8 mouse cellular contexts compared by ENCODE assay signal in genomic region chr3:154596488-154596933, GRCm38 (mm10). TPM values are rescaled to one million over a fixed set of nuclear protein-coding genes. Genes with fewer than 3 reads are reported as not detected.
DNase-seq lines count a peak whose midpoint lies in the region; ATAC-seq and TF ChIP-seq lines count a peak whose summit lies in the region.

Gene Cryz (plus strand): TSS chr3:154596711.

- in situ Hi-C loops in ES-E14 (cut with MboI; ENCODE audit: low sequenced_read_pairs in 2 of 2, unreplicated experiment in 2 of 2): no loop called here

- no peaks in the 10 kb centered on the region for H3K9me3 ChIP-seq in ES-E14 (ENCODE audit: control insufficient read depth, insufficient read depth, low read depth, low read length)
- no peaks in the 10 kb centered on the region for H3K9me3 ChIP-seq in forebrain, embryonic 16.5 days (ENCODE audit: control insufficient read depth, low read length)
- H3K9me3 ChIP-seq in lung, embryonic 14.5 days (ENCODE audit: low read depth, low read length): no peaks in the 10 kb centered on the region

- peaks cover 16% of the 10 kb centered on the region for H3K36me3 ChIP-seq in ES-E14 (ENCODE audit: control insufficient read depth, insufficient read depth, low read length, poor library complexity, severe bottlenecking)
- H3K36me3 ChIP-seq in forebrain, embryonic 16.5 days (ENCODE audit: control insufficient read depth, insufficient read depth): peaks cover 2% of the 10 kb centered on the region; the same call in 1 of the 2 replicates
- H3K36me3 ChIP-seq in lung, embryonic 14.5 days (ENCODE audit: insufficient read depth): peaks cover 30% of the 10 kb centered on the region
- no peaks in the 10 kb centered on the region for H3K36me3 ChIP-seq in thymus, adult 2 months (ENCODE audit: control insufficient read depth, insufficient read depth, low read length)

- peak within 1 kb of the TSS; percentile 71 for H3K4me2 ChIP-seq in forebrain, embryonic 16.5 days (ENCODE audit: low read length)
- H3K4me2 ChIP-seq in lung, embryonic 14.5 days: peak within 1 kb of the TSS; percentile 75

- no peak for TF ChIP-seq POLR2A in olfactory bulb, adult 2 months (IDR thresholded peaks at IDR 0.05; ENCODE audit: insufficient read depth, low read depth, low read length)
- TF ChIP-seq POLR2A in thymus, adult 2 months (IDR thresholded peaks at IDR 0.05; ENCODE audit: control insufficient read depth, extremely low read depth, insufficient read depth, low read length, poor library complexity): no peak

- peak within 1 kb of the TSS; percentile 88 for H3K27ac ChIP-seq in ES-E14 (ENCODE audit: insufficient read depth, low read depth, low read length, poor library complexity, severe bottlenecking)
- H3K27ac ChIP-seq in forebrain, embryonic 16.5 days (ENCODE audit: low read length): peak within 1 kb of the TSS; percentile 90
- peak within 1 kb of the TSS; percentile 98 for H3K27ac ChIP-seq in layer of hippocampus, adult 2 months
- H3K27ac ChIP-seq in lung, embryonic 14.5 days (ENCODE audit: low read depth): peak within 1 kb of the TSS; percentile 98
- H3K27ac ChIP-seq in olfactory bulb, adult 2 months (ENCODE audit: insufficient read depth, low read depth, low read length): peak within 1 kb of the TSS; percentile 80
- H3K27ac ChIP-seq in thymus, adult 2 months (ENCODE audit: control insufficient read depth, insufficient read depth, low read length): no peak within 1 kb of the TSS

- H3K4me1 ChIP-seq in ES-E14 (ENCODE audit: control insufficient read depth in 2 of 2, insufficient read depth in 2 of 2, low read length in 2 of 2, poor library complexity in 1 of 2): no peaks in the 10 kb centered on the region
- peaks cover 10% of the 10 kb centered on the region for H3K4me1 ChIP-seq in forebrain, embryonic 16.5 days (replicated peaks; ENCODE audit: control insufficient read depth, insufficient read depth, low read length)
- no peaks in the 10 kb centered on the region for H3K4me1 ChIP-seq in lung, embryonic 14.5 days (ENCODE audit: insufficient read depth)
- peaks cover 2% of the 10 kb centered on the region; the same call in 1 of the 2 replicates for H3K4me1 ChIP-seq in olfactory bulb, adult 2 months (ENCODE audit: control insufficient read depth, insufficient read depth, low read length)
- H3K4me1 ChIP-seq in thymus, adult 2 months (replicated peaks; ENCODE audit: control insufficient read depth, insufficient read depth, low read length): peaks cover 8% of the 10 kb centered on the region

- peak; percentile 91 for DNase-seq in ES-E14 (ENCODE audit: low read depth, low spot score)
- peak; percentile 88 for DNase-seq in cerebellum, adult 11-12 months
- DNase-seq in heart, postnatal 36 days: peak; percentile 91 to 95
- DNase-seq in layer of hippocampus, adult 2 months (ENCODE audit: low spot score in 2 of 2): peak; percentile 86 to 92
- DNase-seq in lung, embryonic 14.5 days: peak; percentile 97
- DNase-seq in thymus, adult 2 months: peak; percentile 89

- peak; percentile 86 for ATAC-seq in forebrain, embryonic 16.5 days
- peak; percentile 90 for ATAC-seq in lung, embryonic 14.5 days (ENCODE audit: insufficient read depth)

- under 1% methylated on average over 25 of the region's 25 CpGs for WGBS in forebrain, embryonic 16.5 days
- WGBS in lung, embryonic 14.5 days: under 1% methylated on average over 25 of the region's 25 CpGs
- under 1% methylated on average over 25 of the region's 25 CpGs for WGBS in olfactory bulb, adult 2 months
- 1% methylated on average over 25 of the region's 25 CpGs for WGBS in thymus, adult 2 months

- intact Hi-C loops in heart, postnatal 36 days (cut with DNase I): loop anchor here (5.0 to 10.0 kb wide), 2 partner anchors 496 to 652 kb away; partner anchors contain the start of genes Acadm, Fpgt and Lrriq3

- TF ChIP-seq CTCF in layer of hippocampus, adult 2 months (conservative IDR thresholded peaks at IDR 0.05): peak; percentile 88
- TF ChIP-seq CTCF in lung, embryonic 14.5 days (IDR thresholded peaks at IDR 0.05; ENCODE audit: low read depth): peak; percentile 94
- TF ChIP-seq CTCF in olfactory bulb, adult 2 months (IDR thresholded peaks at IDR 0.05; ENCODE audit: insufficient read depth, low read depth, low read length): peak; percentile 76
- peak; percentile 82; the same call in 1 of the 2 replicates for TF ChIP-seq CTCF in thymus, adult 2 months (IDR thresholded peaks at IDR 0.05; ENCODE audit: borderline replicate concordance, control insufficient read depth, extremely low read depth, insufficient read depth, low read length, poor library complexity)

- no peaks in the 10 kb centered on the region for H3K27me3 ChIP-seq in forebrain, embryonic 16.5 days (replicated peaks; ENCODE audit: control insufficient read depth, insufficient read depth, low read length)
- no peaks in the 10 kb centered on the region for H3K27me3 ChIP-seq in lung, embryonic 14.5 days (ENCODE audit: insufficient read depth, low read length)
- H3K27me3 ChIP-seq in thymus, adult 2 months (ENCODE audit: control insufficient read depth, insufficient read depth, low read length): no peaks in the 10 kb centered on the region

- peak within 1 kb of the TSS; percentile 94 to 99 for H3K4me3 ChIP-seq in ES-E14 (ENCODE audit: insufficient read depth in 1 of 2, low read depth in 1 of 2, low read length in 2 of 2, poor library complexity in 1 of 2, severe bottlenecking in 1 of 2)
- peak within 1 kb of the TSS; percentile 75 for H3K4me3 ChIP-seq in forebrain, embryonic 16.5 days (replicated peaks; ENCODE audit: low read length)
- peak within 1 kb of the TSS; percentile 78 for H3K4me3 ChIP-seq in layer of hippocampus, adult 2 months
- peak within 1 kb of the TSS; percentile 84 for H3K4me3 ChIP-seq in lung, embryonic 14.5 days (ENCODE audit: low read depth, low read length)
- peak within 1 kb of the TSS; percentile 76 for H3K4me3 ChIP-seq in olfactory bulb, adult 2 months (ENCODE audit: insufficient read depth, low read depth, low read length)
- peak within 1 kb of the TSS; percentile 97 for H3K4me3 ChIP-seq in thymus, adult 2 months (ENCODE audit: control insufficient read depth, insufficient read depth, low read length)

- H3K9ac ChIP-seq in ES-E14 (ENCODE audit: insufficient read depth, low read depth, low read length, poor library complexity, severe bottlenecking): peak within 1 kb of the TSS; percentile 97
- H3K9ac ChIP-seq in forebrain, embryonic 16.5 days (replicated peaks; ENCODE audit: low read depth, low read length): peak within 1 kb of the TSS; percentile 67
- peak within 1 kb of the TSS; percentile 87 for H3K9ac ChIP-seq in lung, embryonic 14.5 days

TF ChIP-seq in ES-E14, 5 proteins besides CTCF, POLR2A, EP300 and RAD21:
- peak; percentile 26; the same call in 1 of the 2 replicates for TF ChIP-seq ZC3H11A (IDR thresholded peaks at IDR 0.05; ENCODE audit: borderline replicate concordance, low read depth, low read length)
- no peak for TF ChIP-seq HCFC1 (IDR thresholded peaks at IDR 0.05; ENCODE audit: borderline replicate concordance, insufficient read depth, low read length)

RNA-seq across cellular contexts. Expression of gene Cryz, which starts in this region (rescaled TPM):
- total RNA-seq in ES-E14 (2012; rRNA removed): 11.3 and 14.5 TPM in 2 replicates
- 9.2 and 12.3 TPM in 2 replicates for polyA plus RNA-seq in forebrain, embryonic 16.5 days (2015; fragmentation: Nextera tagmentation; extraction: Ambion mirVana)
- 10 to 100 TPM; 17.5 to 18.2 TPM for total RNA-seq in heart, postnatal 36 days (2021)
- total RNA-seq in layer of hippocampus, adult 2 months (2021): 10 to 100 TPM; 20.5 to 23.2 TPM
- polyA plus RNA-seq in lung, embryonic 14.5 days (2014; fragmentation: Nextera tagmentation; extraction: Ambion mirVana): 19.4 and 19.6 TPM in 2 replicates
- not detected in 2 replicates for polyA plus RNA-seq in olfactory bulb, adult 2 months (2012; ENCODE audit: insufficient read depth, insufficient read length, low replicate concordance, missing spikeins)
- 2.3 and 2.9 TPM in 2 replicates for polyA plus RNA-seq in thymus, adult 2 months (2012; rRNA removed)
